Mouse (Mus musculus): ENCODE results near the gene Plvap.
A peak's percentile ranks its signal among the peaks of the same experiment; 100 is the strongest.

DNA sequence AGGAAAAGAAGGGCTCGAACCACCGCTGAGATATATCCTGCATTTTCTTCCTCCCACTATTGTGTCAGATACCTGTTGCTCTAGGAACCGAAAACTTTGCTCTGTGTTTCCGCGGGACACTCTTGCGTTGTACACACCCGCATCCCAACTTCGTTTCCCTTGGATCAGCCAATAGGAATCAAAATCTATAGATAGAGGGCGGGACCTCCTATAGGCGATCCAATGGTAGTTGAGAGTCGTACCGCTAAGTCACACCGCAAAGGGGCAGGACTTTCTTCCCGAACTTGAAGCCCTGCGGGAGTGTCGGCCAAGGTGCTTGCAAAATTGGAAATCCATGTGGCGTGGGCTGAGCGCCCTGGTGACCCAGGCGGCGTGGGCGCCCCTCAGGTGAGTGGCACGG lies 23.1 kb downstream of the Plvap start:
- TF ChIP-seq EP300 (IDR thresholded peaks at IDR 0.05; ENCODE audit: low read depth in 1 of 2, low read length in 2 of 2) = peak in 1 of 2 experiments; percentile 19; a peak in 1 of 4 replicates
- no peak for TF ChIP-seq CHD1 (IDR thresholded peaks at IDR 0.05; ENCODE audit: low read depth, low read length)
- TF ChIP-seq BHLHE40 (IDR thresholded peaks at IDR 0.05; ENCODE audit: borderline replicate concordance, low read depth, low read length) = no peak
- no peak for TF ChIP-seq POLR2AphosphoS5 (IDR thresholded peaks at IDR 0.05; ENCODE audit: borderline replicate concordance, low read depth, low read length)
- no peak for TF ChIP-seq GATA1 (IDR thresholded peaks at IDR 0.05; ENCODE audit: low read depth, low read length)
- TF ChIP-seq NELFE (IDR thresholded peaks at IDR 0.05; ENCODE audit: low read depth, low read length) = peak; percentile 85
- TF ChIP-seq MAX (IDR thresholded peaks at IDR 0.05; ENCODE audit: low read length) = peak; percentile 74
- 0 out of 2 replicates have a peak, but pooled peaks have one; percentile 41 for TF ChIP-seq ZMIZ1 (IDR thresholded peaks at IDR 0.05; ENCODE audit: low read depth, low read length)
- TF ChIP-seq POLR2AphosphoS2 (IDR thresholded peaks at IDR 0.05; ENCODE audit: low read length) = peak; percentile 65
- no peak for TF ChIP-seq ETS1 (IDR thresholded peaks at IDR 0.05; ENCODE audit: low read depth, low read length)
- TF ChIP-seq POLR2A (IDR thresholded peaks at IDR 0.05; ENCODE audit: control insufficient read depth in 1 of 2, insufficient read depth in 1 of 2, low read depth in 1 of 2, low read length in 2 of 2, poor library complexity in 1 of 2) = peak in 1 of 2 experiments; percentile 86; a peak in 2 of 4 replicates

Measured in MEL (cell line).